Mouse (Mus musculus): ENCODE measurements at regions not wholly inside any gene's neighbourhood (a gene's known extent, or its start where the extent isn't known, plus 50 kb on each side); places are given as distances from the start of the nearest gene placed in this dataset.

DNA sequence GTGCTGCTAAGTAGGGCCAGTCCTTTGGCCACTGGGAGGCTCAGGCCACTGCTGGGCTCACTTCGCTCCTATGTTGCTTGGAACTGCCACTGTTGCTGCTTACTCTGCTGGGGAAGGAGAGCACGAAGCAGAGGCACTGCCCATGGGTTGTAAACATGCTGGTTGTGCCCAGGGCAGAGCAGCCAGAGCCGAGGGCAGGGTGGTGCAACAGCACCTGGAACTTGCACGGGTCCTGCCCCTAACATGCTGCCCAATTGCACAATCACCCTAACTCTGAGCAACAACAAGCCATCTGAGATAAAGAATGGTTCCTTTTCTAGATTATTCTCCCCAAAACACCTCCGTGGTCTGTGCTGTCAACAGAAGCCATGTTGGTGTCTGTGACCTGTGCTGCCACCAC is 219.5 kb upstream of the Dio3 start:
- no peak for TF ChIP-seq GATA1 (IDR thresholded peaks at IDR 0.05; ENCODE audit: borderline replicate concordance, low read length)
- TF ChIP-seq FLI1 (IDR thresholded peaks at IDR 0.05; ENCODE audit: low read length), result no peak
